Mouse (Mus musculus) kidney, postnatal 36 days (tissue): Measurements from ENCODE around the gene Rai14.

Experiments
- DNase-seq, 2 experiments: peaks; one replicate each; pipeline ENCODE4 v3.0.0; 2021 to 2022; ENCODE audit warnings: mixed read lengths in 2 of 2

Rai14 gene

DNA sequence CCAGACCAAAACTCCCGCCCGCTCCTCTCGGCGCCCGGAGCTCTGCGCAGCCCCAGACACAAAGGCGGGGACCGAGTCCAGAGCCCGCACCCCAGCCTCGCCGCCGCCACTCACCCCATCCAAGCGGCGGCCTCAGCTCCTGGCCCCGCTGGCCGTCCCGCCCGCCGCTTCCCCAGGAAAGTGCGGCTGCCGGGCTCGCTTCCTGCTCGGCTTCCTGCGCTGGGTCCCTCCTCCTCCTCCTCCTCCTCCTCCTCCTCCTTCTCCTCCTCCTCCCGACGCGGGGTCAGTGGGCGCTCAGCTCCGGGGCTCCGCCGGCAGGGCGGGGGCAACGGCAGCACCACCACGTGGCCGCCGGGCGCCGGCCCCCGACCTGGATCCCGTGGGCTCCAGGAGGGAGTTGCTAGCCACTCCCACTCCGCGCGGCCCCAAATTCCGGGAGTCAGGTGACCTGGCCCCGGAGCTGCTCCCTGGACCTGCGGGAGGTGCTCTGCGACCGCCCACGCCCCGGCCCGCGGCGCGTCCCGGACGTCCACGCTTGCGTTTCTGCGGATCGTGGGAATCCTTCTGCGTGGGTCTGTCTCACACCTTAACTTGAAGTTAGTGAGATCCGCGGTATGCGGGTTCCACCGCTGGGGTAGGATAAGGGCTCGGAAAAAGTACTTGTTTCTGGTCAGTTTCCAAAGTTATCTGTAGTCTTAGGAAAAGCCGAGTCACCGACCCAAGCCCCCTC, at the start of gene Rai14:
TSS of gene Rai14 (minus strand) at position 216 of the 730 bp plus-strand sequence.
- peak; percentile 94 to 95 for DNase-seq

- DNase-seq: no peak
These were observed 47.0 kb upstream of the Rai14 start for GRCm38 (mm10) chr15:10761441-10761840.

GRCm38 (mm10) chr15:10760006-10760405, 45.6 kb upstream of the Rai14 start:
- no peak for DNase-seq

GRCm38 (mm10) chr15:10759440-10759839, 45.0 kb upstream of the Rai14 start:
- DNase-seq: no peak

DNA sequence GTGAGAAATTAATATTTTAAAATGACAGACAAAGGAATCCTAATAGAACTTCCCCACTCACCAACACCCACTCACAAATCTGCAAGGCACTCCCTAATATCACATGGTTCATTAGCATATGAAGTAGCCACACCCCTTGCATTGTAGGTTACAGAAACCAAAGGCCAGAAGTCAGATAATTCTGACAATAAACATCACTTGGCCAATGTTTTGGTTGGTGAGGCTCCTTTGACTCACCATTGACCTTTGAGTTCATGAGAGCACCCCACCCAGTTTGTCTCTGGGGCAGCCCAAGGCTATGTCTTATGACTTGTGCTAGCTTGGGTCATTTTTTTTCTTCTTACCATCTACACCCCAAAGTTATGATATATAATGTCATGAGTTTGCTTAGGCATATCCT, 44.4 kb upstream of the Rai14 start:
- no peak for DNase-seq

DNA sequence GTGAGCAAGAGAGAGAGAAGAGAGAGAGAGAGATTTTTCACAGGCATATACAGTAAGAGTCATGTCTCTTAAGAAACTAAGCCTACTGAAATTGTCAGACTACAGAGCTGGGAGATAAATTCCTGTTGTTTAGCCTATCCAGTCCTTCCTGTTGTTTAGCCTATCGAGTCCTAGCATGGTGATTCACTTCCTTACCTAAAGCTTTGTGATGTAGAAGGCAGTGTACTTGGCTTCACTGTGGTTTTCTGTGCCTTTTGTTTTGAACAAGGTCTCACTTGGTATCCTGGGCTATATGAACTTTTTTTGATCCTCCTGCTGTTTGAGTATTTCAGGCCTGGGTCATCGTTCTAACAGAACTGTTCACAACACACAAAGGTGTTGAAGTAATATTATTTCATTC, 36.7 kb upstream of the Rai14 start:
- DNase-seq: no peak

- DNase-seq: no peak
These were observed 35.9 kb upstream of the Rai14 start for GRCm38 (mm10) chr15:10750339-10750738.

DNA sequence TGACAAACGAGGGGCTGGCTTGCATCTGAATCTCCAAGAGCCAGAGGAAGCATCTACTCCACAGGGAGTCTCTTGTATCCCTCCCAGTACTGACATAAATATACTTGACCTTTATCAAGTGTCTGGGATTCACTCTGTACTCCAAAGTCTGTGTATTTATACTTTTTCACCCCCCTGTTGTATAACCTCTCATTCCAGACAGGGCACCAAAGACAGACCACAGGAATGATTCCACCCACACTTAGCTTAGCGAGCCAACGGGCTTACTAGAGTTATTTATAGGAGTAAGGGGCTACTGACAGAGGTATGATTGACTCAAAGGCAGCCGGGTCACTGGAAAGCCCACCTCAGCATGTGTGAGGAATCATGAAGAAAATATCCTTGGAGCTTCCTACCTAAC, 35.3 kb upstream of the Rai14 start:
- DNase-seq: no peak

- no peak for DNase-seq
These were observed 33.2 kb upstream of the Rai14 start for GRCm38 (mm10) chr15:10747638-10748037.

DNA sequence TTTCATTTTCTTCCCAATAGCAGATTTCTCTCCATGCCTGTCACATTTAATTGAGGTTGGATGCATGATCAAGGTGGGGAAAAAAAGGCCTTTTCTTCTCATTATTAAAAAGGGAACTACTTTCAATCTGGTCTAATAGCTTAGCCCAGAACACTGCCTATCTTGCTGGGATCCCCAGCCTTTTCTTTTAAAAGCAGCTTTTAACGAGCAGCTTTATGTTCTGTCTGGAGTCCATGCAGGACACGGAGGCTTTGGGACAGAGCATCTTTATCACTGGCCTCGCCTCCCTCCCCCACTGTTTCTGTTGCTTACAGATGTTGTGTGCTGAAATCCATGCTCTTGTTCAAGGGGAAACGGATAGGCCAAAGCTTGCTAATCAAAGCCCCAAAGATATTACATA, 32.8 kb upstream of the Rai14 start:
- DNase-seq: no peak

DNA sequence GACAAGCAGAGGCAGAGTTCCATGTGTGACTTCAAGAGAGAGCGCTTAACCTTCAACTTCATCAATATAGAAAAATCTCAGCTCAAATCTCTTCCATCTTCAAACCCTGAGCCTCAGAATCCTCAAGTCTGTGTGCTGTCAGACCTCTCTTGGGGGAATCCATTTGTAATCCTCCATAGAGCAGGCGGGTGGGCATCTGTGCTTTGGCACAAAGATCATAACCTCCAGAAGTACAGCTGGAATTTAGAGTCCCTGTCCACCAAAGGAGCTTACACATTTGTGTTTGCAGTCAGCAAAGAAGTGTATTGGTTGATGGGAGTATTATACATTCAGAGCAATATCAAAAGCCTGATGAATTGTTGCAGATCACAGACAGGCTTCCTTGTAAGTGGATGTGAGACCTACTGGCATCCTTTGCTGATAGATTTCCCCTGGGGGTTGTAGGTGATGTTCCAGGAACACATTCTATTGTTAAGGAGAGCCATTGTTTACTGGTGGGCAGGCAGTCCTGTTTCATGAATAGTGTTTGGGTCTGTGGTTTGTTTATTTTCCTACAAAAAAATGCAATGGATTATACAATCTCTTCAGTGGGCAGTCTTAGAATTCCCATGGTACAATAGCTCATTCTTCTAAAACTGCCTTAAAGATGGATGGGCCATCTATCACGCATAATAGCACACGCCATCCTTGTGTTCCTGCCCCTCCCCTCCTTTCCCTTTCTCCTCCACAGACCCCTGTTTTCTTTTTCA, 32.1 kb upstream of the Rai14 start:
- peak in 1 of 2 experiments; percentile 57 for DNase-seq

- DNase-seq: peak in 1 of 2 experiments; percentile 28
These were observed 28.0 kb upstream of the Rai14 start for GRCm38 (mm10) chr15:10742441-10742840.

GRCm38 (mm10) chr15:10739279-10739678, 24.9 kb upstream of the Rai14 start:
- no peak for DNase-seq

DNA sequence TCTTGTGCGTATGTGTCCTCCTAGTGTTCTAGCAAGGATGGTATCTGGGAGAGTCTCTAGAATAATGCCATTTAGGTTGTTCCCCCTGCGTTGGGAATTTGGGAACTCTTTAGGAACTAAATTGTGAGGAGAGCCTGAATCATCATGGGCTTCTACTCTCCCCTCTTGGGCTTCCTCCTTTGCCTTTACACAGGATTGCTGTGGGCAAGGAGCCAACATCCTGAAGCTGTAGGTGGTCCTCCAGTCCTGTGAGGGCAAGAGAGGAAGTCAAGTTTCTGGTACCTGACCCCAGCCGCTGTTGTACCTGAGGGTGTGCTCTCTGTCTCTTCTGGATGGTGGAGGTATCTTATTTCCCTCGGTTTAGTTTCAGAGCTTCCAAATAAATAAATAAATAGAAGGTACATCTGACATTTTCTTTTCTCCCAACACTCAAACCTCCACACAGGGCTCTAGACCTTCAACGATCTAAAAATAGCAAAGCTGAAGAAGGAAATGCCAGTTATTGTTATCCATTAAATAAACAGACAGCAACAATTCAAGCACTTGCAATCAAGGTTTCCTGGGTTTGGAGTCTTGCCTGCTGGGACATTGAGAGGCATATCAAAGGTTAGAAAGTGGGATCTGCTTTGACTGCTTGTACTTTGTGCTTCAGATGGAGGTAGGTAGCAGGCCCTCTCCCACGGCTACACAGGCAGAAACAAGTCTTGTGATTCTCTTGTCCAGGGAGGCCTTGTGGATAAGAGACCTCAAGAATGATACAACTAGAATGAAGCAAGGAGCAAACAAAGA, 24.1 kb upstream of the Rai14 start:
- DNase-seq: peak in 1 of 2 experiments; percentile 34

- DNase-seq: no peak
These were observed 21.5 kb upstream of the Rai14 start for GRCm38 (mm10) chr15:10735948-10736347.

- DNase-seq: no peak
These were observed 20.8 kb upstream of the Rai14 start for GRCm38 (mm10) chr15:10735216-10735615.

DNA sequence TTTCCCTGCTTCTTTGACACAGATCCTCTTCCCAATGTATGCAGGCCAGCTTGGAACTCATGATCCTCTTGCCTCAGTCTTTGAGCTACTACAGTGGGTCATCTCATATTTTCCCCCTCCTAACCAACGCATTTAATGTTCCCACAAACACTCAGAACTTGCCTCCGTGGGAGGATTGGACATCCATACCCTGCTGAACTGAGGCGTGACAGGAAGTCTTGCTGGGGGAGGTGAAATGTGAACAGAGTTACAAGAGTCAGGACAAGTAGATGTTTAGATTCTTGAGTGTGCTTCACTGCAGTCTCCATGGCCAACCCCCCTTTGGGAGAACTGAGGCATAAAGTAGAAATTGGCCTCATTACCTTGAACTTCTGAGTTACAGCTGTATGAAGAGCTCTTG, 17.0 kb upstream of the Rai14 start:
- no peak for DNase-seq

- DNase-seq: no peak
These were observed 11.8 kb upstream of the Rai14 start for GRCm38 (mm10) chr15:10726272-10726671.

GRCm38 (mm10) chr15:10724857-10725256, 10.4 kb upstream of the Rai14 start:
- DNase-seq: no peak

GRCm38 (mm10) chr15:10723507-10723906, 9.1 kb upstream of the Rai14 start:
- no peak for DNase-seq

GRCm38 (mm10) chr15:10722629-10723339, 8.4 kb upstream of the Rai14 start:
- DNase-seq: peak; percentile 27 to 36

DNA sequence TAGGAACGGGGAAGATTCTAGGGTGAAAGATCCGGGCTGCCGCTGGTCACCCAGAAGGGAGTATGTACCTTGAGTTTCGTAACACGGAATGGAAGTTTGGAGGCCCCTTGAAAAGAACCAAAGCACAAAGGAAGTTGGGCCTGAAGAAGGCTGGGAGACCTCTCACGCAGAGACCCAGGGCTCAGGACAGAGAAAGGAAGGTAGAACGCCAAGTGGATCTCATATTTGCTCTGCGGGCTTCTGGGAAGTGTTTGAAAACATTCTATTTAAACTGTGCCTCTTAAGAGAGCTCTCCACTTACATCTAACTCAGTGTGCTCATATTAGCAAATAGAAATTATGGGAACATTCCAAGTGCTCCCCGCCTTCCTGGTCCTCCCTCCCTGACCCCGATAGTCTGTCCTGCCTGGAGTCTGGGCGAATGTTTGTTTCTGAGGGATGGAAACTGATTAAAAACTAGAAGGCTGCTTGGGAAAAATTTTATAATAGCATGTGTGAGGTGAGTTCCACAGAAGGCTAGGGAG, 6.9 kb upstream of the Rai14 start:
- no peak for DNase-seq

- DNase-seq: no peak
These were observed 6.2 kb upstream of the Rai14 start for GRCm38 (mm10) chr15:10720671-10721070.
